Mouse (Mus musculus) neural tube, embryonic 15.5 days (tissue): Measurements from ENCODE around the gene Mrpl18. TPM values are rescaled to one million over a fixed set of nuclear protein-coding genes. Genes with fewer than 3 reads are reported as not detected.
"Not testable (repeated sequence)": the region's sequence is repeated elsewhere in the genome, so short reads cannot be mapped to it uniquely, and the experiment has no call there.

Experiments
- ATAC-seq: fragments of 200-750 bp; cut with Nextera tagmentation; 2 replicates; pipeline ENCODE4 v1.8.0; 2017; ENCODE audit warnings: mild to moderate bottlenecking, moderate TSS enrichment, moderate library complexity; ENCODE audit not compliant: low FRiP score
- H3K27ac ChIP-seq: fragments of 300-500 bp; sonication (generic); replicated peaks from 2 replicates; pipeline ENCODE4 v1.5.1; 2015; ENCODE audit warnings: mild to moderate bottlenecking, inconsistent platforms
- H3K27me3 ChIP-seq: fragments of 300-500 bp; sonication (generic); replicated peaks from 2 replicates; pipeline ENCODE4 v1.6.1; 2015; ENCODE audit warnings: inconsistent platforms
- H3K36me3 ChIP-seq: fragments of 300-500 bp; sonication (generic); 2 replicates; pipeline ENCODE4 v1.6.1; 2015; ENCODE audit warnings: inconsistent platforms
- H3K4me1 ChIP-seq: fragments of 300-500 bp; sonication (generic); 2 replicates; pipeline ENCODE4 v1.6.1; 2015; ENCODE audit warnings: inconsistent platforms
- H3K4me2 ChIP-seq: fragments of 300-500 bp; sonication (generic); 2 replicates; pipeline ENCODE4 v1.6.1; 2015; ENCODE audit warnings: inconsistent platforms, mild to moderate bottlenecking, moderate library complexity
- H3K4me3 ChIP-seq: fragments of 300-500 bp; sonication (generic); replicated peaks from 2 replicates; pipeline ENCODE4 v1.5.1; 2015; ENCODE audit warnings: mild to moderate bottlenecking, inconsistent platforms
- H3K9ac ChIP-seq: fragments of 300-500 bp; sonication (generic); replicated peaks from 2 replicates; pipeline ENCODE4 v1.6.1; 2015; ENCODE audit warnings: mild to moderate bottlenecking, inconsistent platforms
- H3K9me3 ChIP-seq: fragments of 300-500 bp; sonication (generic); replicated peaks from 2 replicates; pipeline ENCODE4 v1.6.1; 2016; ENCODE audit warnings: inconsistent platforms
- WGBS: fragments of 180-500 bp; shearing (Covaris S2); methylation state at CpG from one replicate; pipeline ENCODE4 v1.1.7; 2015; ENCODE audit warnings: mixed read lengths; 5-methylcytosine and 5-hydroxymethylcytosine counted together
- polyA plus RNA-seq: library from polyadenylated mRNA; unstranded; fragments of >200 nt; fragmentation: Nextera tagmentation; extraction: Ambion mirVana; gene quantifications from 2 replicates; pipeline ENCODE4 v1.2.1, GENCODE M21; 2015

The Mrpl18 gene
- polyA plus RNA-seq = 136 and 146 TPM in 2 replicates

DNA sequence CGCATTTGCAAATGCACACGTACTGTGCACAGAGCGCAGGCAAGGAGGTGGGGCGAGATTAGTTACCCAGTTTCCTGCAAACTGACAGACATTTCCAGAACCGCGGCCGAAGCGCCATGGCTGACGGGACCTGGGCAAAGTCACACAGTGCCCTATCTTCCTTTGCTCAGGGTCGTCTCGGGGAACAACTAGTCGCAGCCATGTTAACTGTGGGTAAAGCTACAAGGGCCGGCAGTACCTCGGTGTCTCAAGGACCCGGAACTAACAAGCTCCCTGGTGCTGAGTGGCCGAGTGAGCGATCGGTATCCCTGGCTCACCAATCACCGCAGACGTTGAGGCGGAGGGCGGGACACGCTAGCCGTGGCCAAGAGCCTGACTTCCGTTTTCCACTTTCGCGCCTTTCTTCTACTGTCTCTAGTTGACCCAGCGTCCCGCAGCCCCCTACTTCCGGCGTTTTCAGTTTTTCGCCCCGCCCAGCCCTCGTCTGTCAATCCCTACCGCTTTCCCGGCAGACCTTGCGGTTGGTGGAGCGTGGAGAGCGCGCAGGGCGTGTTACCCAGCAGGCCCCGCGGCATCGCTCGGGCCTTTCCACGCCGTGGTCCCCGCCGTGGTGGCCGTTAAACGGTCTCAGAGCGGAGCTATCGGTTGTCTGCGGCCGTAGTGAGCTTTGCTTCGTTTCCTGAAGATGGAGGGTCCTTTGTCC is at the start of gene Mrpl18:
Mrpl18 (minus strand) TSS at position 465 of the 703 bp plus-strand sequence.
- no peaks in the 10 kb centered on the region for H3K27me3 ChIP-seq
- peak within 1 kb of the TSS; percentile 87 for H3K4me2 ChIP-seq
- H3K36me3 ChIP-seq = peaks cover 49% of the 10 kb centered on the region
- ATAC-seq = peak; percentile 99
- peak within 1 kb of the TSS; percentile 84 for H3K27ac ChIP-seq
- H3K9ac ChIP-seq = peak within 1 kb of the TSS; percentile 82
- H3K4me3 ChIP-seq = peak within 1 kb of the TSS; percentile 88
- H3K9me3 ChIP-seq = no peaks in the 10 kb centered on the region
- H3K4me1 ChIP-seq = peaks cover 19% of the 10 kb centered on the region
- under 1% methylated on average over 56 of the region's 56 CpGs for WGBS

DNA sequence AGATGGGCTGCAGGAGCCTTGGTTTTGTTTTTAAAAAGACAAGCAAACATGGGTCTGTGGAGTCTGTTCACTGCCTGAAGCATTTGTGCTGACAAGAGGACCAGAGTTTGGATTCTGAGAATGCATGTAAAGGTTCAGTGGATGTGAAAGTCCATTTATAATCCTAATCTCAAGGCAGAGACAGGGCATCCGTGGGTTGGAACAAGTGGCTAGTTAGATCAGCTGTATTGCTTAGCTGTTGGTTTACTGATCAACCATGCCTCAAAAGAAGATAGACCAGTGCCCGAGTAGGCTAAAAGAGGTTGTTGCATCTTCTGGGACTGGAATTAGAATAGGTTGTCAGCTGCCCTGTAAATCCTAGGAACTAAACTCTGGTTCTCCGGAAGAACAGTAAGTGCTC is 47.3 kb upstream of the Mrpl18 start:
- peaks cover 18% of the 10 kb centered on the region for H3K4me1 ChIP-seq
- peaks cover 30% of the 10 kb centered on the region for H3K36me3 ChIP-seq
- no peak overlapping the region for H3K27ac ChIP-seq
- no peak for ATAC-seq
- no peaks in the 10 kb centered on the region for H3K27me3 ChIP-seq
- H3K4me3 ChIP-seq = no peak overlapping the region
- H3K4me2 ChIP-seq = no peak overlapping the region
- H3K9ac ChIP-seq = no peak overlapping the region
- 88% methylated on average over 3 of the region's 3 CpGs for WGBS
- no peaks in the 10 kb centered on the region for H3K9me3 ChIP-seq

DNA sequence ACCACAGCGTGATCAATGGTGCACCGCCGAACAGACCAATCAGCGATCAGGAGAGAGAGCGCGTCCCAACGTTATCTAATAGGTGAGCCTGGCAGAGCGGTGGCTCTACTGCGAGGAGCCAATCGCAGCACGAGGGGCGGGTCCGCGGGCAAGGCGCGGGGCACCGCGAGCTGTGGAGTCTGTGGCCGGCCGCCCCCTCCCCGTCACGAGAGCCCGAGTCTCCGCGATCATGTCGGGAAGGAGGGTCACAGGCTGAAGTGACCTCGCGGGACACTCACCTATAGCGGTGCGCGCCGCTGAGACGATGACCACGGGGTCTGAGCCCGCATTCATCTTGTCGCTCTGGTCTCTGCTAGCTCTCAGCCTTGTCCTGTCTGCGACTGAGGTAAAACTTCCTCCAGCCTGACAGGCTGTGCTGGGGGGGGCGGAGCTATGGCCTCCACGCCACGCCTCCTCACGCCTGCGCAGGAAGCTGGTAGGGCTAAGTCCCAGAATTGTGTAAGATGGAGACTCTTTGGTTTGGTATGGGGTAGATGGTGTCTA is 44.3 kb upstream of the Mrpl18 start, which contains the start of gene Acat2:
Acat2 (minus strand) TSS at position 417 of the 543 bp plus-strand sequence.
- peaks cover 22% of the 10 kb centered on the region for H3K36me3 ChIP-seq
- peak; percentile 99 for ATAC-seq
- WGBS = under 1% methylated on average over 42 of the region's 42 CpGs
- peak within 1 kb of the TSS; percentile 92 for H3K27ac ChIP-seq
- peaks cover 32% of the 10 kb centered on the region for H3K4me1 ChIP-seq
- peak within 1 kb of the TSS; percentile 76 for H3K4me2 ChIP-seq
- peak within 1 kb of the TSS; percentile 72 for H3K4me3 ChIP-seq
- H3K9ac ChIP-seq = peak within 1 kb of the TSS; percentile 66
- H3K9me3 ChIP-seq = no peaks in the 10 kb centered on the region
- no peaks in the 10 kb centered on the region for H3K27me3 ChIP-seq

DNA sequence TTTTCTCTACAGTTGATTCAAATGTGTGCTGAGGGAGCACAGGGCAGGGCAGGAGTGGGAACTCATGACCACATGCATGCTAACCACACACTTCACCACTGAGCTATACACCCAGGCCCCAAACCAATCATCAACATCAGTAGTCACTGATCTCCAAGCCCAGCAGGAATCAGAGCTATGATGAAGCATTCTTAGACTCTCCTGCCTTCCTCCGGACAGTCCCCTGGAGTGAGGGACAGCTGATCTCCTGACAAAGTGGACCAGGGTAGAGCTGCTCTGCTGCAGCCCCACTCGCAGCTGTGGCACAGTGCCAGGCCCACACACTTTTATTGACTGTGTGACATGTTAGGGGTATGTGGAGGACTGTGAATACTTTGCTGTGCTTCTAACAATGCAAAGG is 43.2 kb upstream of the Mrpl18 start:
- not testable (repeated sequence) for H3K27ac ChIP-seq, ATAC-seq, H3K9me3 ChIP-seq, H3K27me3 ChIP-seq, H3K9ac ChIP-seq
- peaks cover 32% of the 10 kb centered on the region for H3K4me1 ChIP-seq
- peaks cover 21% of the 10 kb centered on the region for H3K36me3 ChIP-seq
- WGBS = 15% methylated on average over 1 of the region's 2 CpGs
- H3K4me3 ChIP-seq = peak overlapping the region; percentile 31
- H3K4me2 ChIP-seq = peak overlapping the region; percentile 55

DNA sequence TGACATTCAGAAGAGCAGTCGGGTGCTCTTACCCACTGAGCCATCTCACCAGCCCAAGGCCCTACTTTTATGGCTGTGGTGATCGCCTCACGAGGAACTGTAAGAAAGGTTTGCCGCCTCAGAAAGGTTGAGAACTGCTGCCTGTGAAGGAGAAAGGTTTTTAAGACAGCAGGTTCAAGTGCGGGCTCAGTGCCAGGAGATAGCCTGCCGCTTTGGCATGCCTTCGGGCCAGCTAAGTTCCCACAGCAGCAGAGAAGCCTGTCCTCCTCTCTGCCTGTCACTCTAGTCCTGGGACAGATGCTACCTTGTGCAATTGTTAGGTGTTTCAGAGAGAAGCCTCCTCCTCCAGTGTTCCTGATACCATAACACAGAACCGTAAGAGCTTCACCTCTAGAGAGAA is 40.5 kb upstream of the Mrpl18 start:
- Histone ChIP-seq H3K36me3 (peaks cover 38% of the 10 kb centered on the region), H3K27ac (no peak overlapping the region), H3K4me1 (peaks cover 29% of the 10 kb centered on the region), H3K27me3 (no peaks in the 10 kb centered on the region), H3K4me2 (no peak overlapping the region), H3K9ac (0 out of 2 replicates have a peak overlapping the region, but pooled peaks have one; percentile 10), H3K9me3 (no peaks in the 10 kb centered on the region), H3K4me3 (no peak overlapping the region)
- WGBS = 94% methylated on average over 8 of the region's 8 CpGs
- ATAC-seq = no peak

DNA sequence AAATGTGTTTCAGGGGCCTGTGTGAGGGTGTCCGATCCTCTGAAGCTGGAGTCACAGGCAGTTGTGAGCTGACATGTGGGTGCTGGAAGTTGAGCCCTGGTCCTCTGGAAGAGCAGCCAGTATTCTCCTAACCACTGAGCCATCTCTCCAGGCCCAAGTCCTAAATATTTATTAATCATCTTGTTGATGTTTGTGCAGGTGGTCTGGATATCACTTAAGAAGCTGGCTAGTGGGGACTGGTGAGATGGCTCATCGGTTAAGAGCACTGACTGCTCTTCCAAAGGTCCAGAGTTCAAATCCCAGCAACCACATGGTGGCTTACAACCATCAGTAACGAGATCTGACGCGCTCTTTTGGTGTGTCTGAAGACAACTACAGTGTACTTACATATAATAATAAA is 33.5 kb upstream of the Mrpl18 start:
- H3K9me3 ChIP-seq = no peaks in the 10 kb centered on the region
- no peak overlapping the region for H3K27ac ChIP-seq
- no peak for ATAC-seq
- peaks cover 69% of the 10 kb centered on the region for H3K36me3 ChIP-seq
- no peaks in the 10 kb centered on the region for H3K4me1 ChIP-seq
- no peaks in the 10 kb centered on the region for H3K27me3 ChIP-seq
- no peak overlapping the region for H3K9ac ChIP-seq
- WGBS = 93% methylated on average over 5 of the region's 5 CpGs
- no peak overlapping the region for H3K4me3 ChIP-seq
- H3K4me2 ChIP-seq = no peak overlapping the region

DNA sequence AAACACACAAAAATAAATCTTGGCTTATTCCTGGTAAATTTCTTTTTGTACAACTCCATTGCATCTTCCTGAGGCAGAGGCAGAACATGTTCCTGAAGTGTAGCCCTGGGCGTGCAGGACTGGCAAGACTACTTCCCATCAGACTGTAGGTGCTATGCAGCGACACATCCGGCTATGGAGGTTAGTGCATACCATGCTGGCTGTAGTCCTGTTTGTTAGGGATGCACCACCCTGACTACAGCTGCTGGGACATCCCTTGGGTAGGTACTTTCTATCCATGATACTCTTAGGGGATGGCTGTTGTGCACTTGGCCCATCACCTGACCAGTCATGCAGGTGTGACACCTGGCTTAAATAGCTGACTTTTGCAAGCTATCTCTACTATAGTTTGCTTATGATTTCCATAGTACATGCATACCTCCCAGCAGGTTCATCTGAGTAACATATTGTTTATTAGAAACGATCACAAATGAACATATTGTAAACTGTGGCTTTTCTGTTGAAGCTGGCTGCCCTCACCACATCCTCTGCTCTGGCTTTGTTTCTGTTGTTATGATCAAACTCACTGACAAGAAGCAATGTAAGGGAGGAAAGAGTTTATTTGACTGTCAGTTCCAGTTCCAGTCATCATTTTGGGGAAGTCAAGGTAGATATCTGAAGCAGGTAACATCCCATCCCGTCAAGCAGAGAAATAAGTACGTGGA is 26.5 kb upstream of the Mrpl18 start:
- H3K27me3 ChIP-seq = no peaks in the 10 kb centered on the region
- ATAC-seq = no peak
- H3K27ac ChIP-seq = no peak overlapping the region
- H3K9ac ChIP-seq = no peak overlapping the region
- peaks cover 7% of the 10 kb centered on the region for H3K4me1 ChIP-seq
- H3K4me3 ChIP-seq = no peak overlapping the region
- H3K36me3 ChIP-seq = peaks cover 43% of the 10 kb centered on the region
- H3K4me2 ChIP-seq = no peak overlapping the region
- no peaks in the 10 kb centered on the region for H3K9me3 ChIP-seq
- WGBS = 95% methylated on average over 6 of the region's 6 CpGs

DNA sequence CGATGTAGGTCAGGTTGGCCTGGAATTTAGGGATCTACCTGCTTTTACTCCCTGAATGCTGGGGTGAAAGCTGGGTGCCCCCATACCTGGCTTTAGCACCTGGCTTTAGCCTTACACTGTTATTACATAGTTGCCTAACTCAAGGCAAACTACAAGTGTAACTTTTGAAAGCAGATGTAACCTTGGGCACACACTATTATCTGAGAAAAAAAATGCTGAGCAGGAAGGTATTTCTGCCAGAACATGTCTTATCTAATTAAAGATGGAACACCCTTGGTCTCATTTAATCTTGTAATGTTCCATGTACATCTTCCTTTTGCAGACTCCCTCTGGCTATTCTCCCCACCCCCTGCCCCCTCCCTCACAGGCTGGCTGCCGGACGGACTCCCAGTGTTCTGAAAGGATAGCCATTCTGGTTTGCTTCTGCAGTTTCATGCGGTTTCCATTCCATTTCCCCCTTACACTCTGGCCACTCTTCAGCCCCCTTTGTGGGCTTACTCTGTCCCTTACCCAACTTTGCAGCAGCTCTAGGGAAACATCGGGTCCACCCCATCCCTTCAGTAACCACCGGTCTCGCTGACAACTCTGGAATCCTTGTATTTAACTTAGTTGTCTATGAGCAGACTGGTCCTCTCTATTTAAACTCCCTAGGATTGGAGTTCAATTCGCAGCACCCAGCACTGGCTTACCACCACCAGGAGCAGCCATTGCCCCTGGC is 25.6 kb upstream of the Mrpl18 start:
- Histone ChIP-seq H3K27ac (no peak overlapping the region), H3K9ac (no peak overlapping the region), H3K4me1 (peaks cover 7% of the 10 kb centered on the region), H3K4me3 (no peak overlapping the region), H3K4me2 (no peak overlapping the region), H3K27me3 (no peaks in the 10 kb centered on the region), H3K36me3 (peaks cover 41% of the 10 kb centered on the region), H3K9me3 (no peaks in the 10 kb centered on the region)
- 78% methylated on average over 8 of the region's 8 CpGs for WGBS
- no peak for ATAC-seq

DNA sequence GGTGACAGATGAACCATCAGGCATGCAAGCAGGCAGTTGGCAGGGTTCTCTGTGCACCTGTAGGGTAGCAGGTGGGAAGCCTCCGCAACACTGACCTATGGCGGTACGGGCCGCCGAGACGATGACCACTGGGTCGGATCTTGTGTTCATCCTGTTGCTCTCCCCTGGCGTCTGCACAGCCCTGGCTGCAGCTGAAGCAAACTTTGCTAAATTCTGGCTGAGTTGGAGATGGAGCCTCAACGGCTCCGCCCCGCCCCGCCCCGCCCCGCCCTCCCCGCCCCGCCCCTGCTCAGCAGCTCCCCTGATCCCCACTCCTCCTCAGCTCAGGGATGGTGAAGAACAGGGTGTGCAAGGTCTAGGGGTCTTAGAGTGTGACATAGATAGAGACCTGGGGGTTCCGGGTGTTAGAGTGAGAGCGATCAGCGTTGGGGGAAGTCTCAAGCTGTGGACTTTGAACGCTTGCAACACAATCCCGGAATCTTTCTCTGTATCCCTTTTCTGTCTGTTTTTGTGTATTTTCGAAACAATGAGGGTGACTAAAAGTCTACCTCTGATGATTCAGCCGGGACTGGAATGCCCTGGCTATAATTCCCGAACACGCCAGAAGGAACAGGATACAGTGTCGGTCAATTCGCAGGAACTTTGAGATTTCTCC is 24.1 kb upstream of the Mrpl18 start, which contains the start of gene Acat3:
Acat3 (minus strand) TSS at position 450 of the 655 bp plus-strand sequence.
- Histone ChIP-seq H3K4me3 (peak within 1 kb of the TSS; percentile 13; the same call in 1 of the 2 replicates), H3K4me2 (peak within 1 kb of the TSS; percentile 52), H3K4me1 (peaks cover 7% of the 10 kb centered on the region), H3K36me3 (peaks cover 29% of the 10 kb centered on the region), H3K27ac (no peak within 1 kb of the TSS), H3K27me3 (no peaks in the 10 kb centered on the region), H3K9ac (no peak within 1 kb of the TSS), H3K9me3 (no peaks in the 10 kb centered on the region)
- peak; percentile 48; the same call in 1 of the 2 replicates for ATAC-seq
- whole genome bisulfite sequencing = 17% methylated on average over 27 of the region's 27 CpGs

DNA sequence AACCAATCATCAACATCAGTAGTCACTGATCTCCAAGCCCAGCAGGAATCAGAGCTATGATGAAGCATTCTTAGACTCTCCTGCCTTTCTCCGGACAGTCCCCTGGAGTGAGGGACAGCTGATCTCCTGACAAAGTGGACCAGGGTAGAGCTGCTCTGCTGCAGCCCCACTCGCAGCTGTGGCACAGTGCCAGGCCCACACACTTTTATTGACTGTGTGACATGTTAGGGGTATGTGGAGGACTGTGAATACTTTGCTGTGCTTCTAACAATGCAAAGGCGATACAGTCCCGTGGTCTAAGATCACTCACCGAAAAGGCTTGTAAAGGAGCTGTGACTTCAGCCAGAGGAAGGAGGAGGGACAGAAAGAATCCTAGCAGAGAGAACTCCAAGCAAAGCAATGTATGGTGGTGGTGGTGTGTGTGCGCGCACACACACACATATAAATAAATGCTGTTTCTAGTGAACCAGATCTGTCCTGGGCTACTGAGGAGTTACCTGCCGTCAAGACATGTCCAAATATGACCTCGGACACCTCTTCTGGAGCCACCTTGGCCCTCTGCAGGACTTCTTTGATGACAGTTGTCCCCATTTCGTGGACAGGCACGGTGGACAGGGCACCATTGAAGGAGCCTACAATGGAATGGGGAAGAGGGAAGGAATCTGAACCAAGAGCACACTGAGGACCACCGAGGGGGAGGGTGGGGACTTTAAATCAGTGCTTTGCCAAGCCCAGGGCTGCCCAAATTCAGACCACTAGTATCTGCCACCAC is 23.4 kb upstream of the Mrpl18 start:
- Histone ChIP-seq H3K4me2 (peak overlapping the region; percentile 52), H3K36me3 (peaks cover 22% of the 10 kb centered on the region), H3K4me3 (peak overlapping the region; percentile 13; the same call in 1 of the 2 replicates)
- ATAC-seq = peak; percentile 55
- not testable (repeated sequence) for H3K4me1 ChIP-seq, H3K9ac ChIP-seq, H3K27ac ChIP-seq, H3K9me3 ChIP-seq, H3K27me3 ChIP-seq
- 45% methylated on average over 2 of the region's 12 CpGs for WGBS
